Mouse (Mus musculus) heart, postnatal 0 days (tissue): ENCODE data around the gene Dot1l. TPM values are rescaled to one million over a fixed set of nuclear protein-coding genes. Genes with fewer than 3 reads are reported as not detected.
"Not testable (repeated sequence)": the region's sequence is repeated elsewhere in the genome, so short reads cannot be mapped to it uniquely, and the experiment has no call there.

ENCODE experiments used
- ATAC-seq: fragments of 200-750 bp; cut with Nextera tagmentation; 2 replicates; pipeline ENCODE4 v1.8.0; 2017; ENCODE audit warnings: low read depth, moderate number of reproducible peaks, moderate library complexity; ENCODE audit not compliant: insufficient read depth
- DNase-seq: peaks from one replicate; pipeline ENCODE4 v3.0.0-alpha.2; 2016; ENCODE audit warnings: low spot score
- H3K27ac ChIP-seq: fragments of 300-500 bp; sonication (generic); 2 replicates; pipeline ENCODE4 v1.5.1; 2014; ENCODE audit warnings: low read depth, mild to moderate bottlenecking
- H3K27me3 ChIP-seq: fragments of 300-500 bp; sonication (generic); 2 replicates; pipeline ENCODE4 v1.6.1; 2014; ENCODE audit warnings: low read length, mixed read lengths; ENCODE audit not compliant: control insufficient read depth, insufficient read depth
- H3K36me3 ChIP-seq: fragments of 300-500 bp; sonication (generic); replicated peaks from 2 replicates; pipeline ENCODE4 v1.6.1; 2014; ENCODE audit warnings: low read length, mixed read lengths; ENCODE audit not compliant: control insufficient read depth, insufficient read depth
- H3K4me1 ChIP-seq: fragments of 300-500 bp; sonication (generic); 2 replicates; pipeline ENCODE4 v1.6.1; 2014; ENCODE audit warnings: antibody characterized with exemption; ENCODE audit not compliant: control insufficient read depth, insufficient read depth
- H3K4me2 ChIP-seq: fragments of 300-500 bp; sonication (generic); 2 replicates; pipeline ENCODE4 v1.6.1; 2014; ENCODE audit warnings: low read depth, mild to moderate bottlenecking, low read length, moderate library complexity
- H3K4me3 ChIP-seq: fragments of 300-500 bp; sonication (generic); 2 replicates; pipeline ENCODE4 v1.5.1; 2014; ENCODE audit warnings: low read depth, low read length
- H3K9ac ChIP-seq: fragments of 300-500 bp; sonication (generic); replicated peaks from 2 replicates; pipeline ENCODE4 v1.6.1; 2014; ENCODE audit warnings: low read depth, low read length, mixed read lengths
- H3K9me3 ChIP-seq: fragments of 300-500 bp; sonication (generic); replicated peaks from 2 replicates; pipeline ENCODE4 v1.6.1; 2016; ENCODE audit warnings: low read length; ENCODE audit not compliant: control insufficient read depth
- CTCF ChIP-seq: IDR thresholded peaks from 2 replicates; pipeline ENCODE4 v1.5.1; 2016; ENCODE audit warnings: antibody characterized with exemption, control low read depth, low read depth
- EP300 ChIP-seq: IDR thresholded peaks from 2 replicates; pipeline ENCODE4 v1.6.1; 2016; ENCODE audit warnings: antibody characterized with exemption, low read depth
- WGBS: fragments of 180-500 bp; shearing (Covaris S2); extraction: QIAGEN DNeasy Blood & Tissue Kit; methylation state at CpG from one replicate; pipeline ENCODE4 v1.1.7; 2014; 5-methylcytosine and 5-hydroxymethylcytosine counted together
- polyA plus RNA-seq: library from polyadenylated mRNA; unstranded; fragments of >200 nt; fragmentation: Nextera tagmentation; extraction: Ambion mirVana; gene quantifications from 2 replicates; pipeline ENCODE4 v1.2.1, GENCODE M21; 2015
- total RNA-seq: library from RNA; depleted of rRNA; stranded (reverse); fragments of >200 nt; gene quantifications from 2 replicates; pipeline ENCODE4 v1.2.3, GENCODE M21; 2014; ENCODE audit warnings: low replicate concordance

Gene Dot1l
- total and polyA plus RNA-seq, 2 experiments from 2014 or later: 14.0 to 19.4 TPM

- ATAC-seq: peak; percentile 96
- peaks cover 23% of the 10 kb centered on the region for H3K36me3 ChIP-seq
Measured at GRCm38 (mm10) chr10:80826151-80827062, 71.4 kb downstream of the Dot1l start, which contains the start of gene Oaz1. TSS of gene Oaz1 (plus strand) at chr10:80826656.

GRCm38 (mm10) chr10:80827063-80827869 is 72.3 kb downstream of the Dot1l start:
- Histone ChIP-seq H3K9ac (peak overlapping the region; percentile 94), H3K4me1 (peaks cover 20% of the 10 kb centered on the region), H3K4me3 (peak overlapping the region; percentile 88), H3K4me2 (peak overlapping the region; percentile 95), H3K27ac (peak overlapping the region; percentile 95), H3K27me3 (no peaks in the 10 kb centered on the region), H3K9me3 (no peaks in the 10 kb centered on the region), H3K36me3 (peaks cover 23% of the 10 kb centered on the region)
- DNase-seq (no peak), ATAC-seq (no peak)
- no peak for TF ChIP-seq CTCF
- no peak for TF ChIP-seq EP300
- WGBS: 4% methylated on average over 29 of the region's 29 CpGs

More at GRCm38 (mm10) chr10:80826151-80827062, 71.4 kb downstream of the Dot1l start, which contains the start of gene Oaz1:
- Histone ChIP-seq H3K4me3 (peak within 1 kb of the TSS; percentile 88), H3K27me3 (no peaks in the 10 kb centered on the region), H3K27ac (peak within 1 kb of the TSS; percentile 95), H3K4me2 (peak within 1 kb of the TSS; percentile 95), H3K4me1 (peaks cover 20% of the 10 kb centered on the region), H3K9ac (peak within 1 kb of the TSS; percentile 94), H3K9me3 (no peaks in the 10 kb centered on the region)
- TF ChIP-seq EP300 (no peak), CTCF (no peak)
- WGBS: under 1% methylated on average over 76 of the region's 82 CpGs
- DNase-seq: peak; percentile 99

DNA sequence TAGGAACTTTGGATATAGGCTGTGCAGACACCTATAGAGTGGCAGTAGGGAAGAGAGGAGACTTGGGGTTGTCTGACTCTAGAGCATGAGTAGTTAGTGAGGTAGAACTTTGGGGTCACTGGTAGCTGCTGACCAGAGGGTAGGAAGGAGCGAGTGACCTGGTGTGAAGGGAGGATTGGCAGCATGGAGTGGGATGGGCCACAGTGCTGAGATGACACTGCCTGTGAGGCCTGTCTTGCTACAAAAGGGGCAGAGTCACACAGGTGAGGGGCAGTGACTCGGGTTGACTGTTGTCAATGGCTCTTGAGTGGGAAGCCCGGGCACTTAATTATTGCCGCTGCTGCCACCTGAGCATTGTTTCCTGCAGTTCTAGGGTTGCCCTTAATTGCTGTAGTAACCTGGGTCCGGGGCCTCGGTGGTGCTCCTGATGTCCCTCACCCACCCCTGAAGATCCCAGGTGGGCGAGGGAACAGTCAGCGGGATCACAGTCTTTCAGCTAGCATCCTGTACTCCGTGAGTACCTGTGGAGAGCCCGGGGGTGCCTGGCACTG is 72.9 kb downstream of the Dot1l start:
- DNase-seq (no peak), ATAC-seq (no peak)
- H3K4me1 ChIP-seq: peaks cover 20% of the 10 kb centered on the region
- H3K27ac ChIP-seq: no peak overlapping the region
- H3K9ac ChIP-seq: peak overlapping the region; percentile 94
- peak overlapping the region; percentile 95 for H3K4me2 ChIP-seq
- H3K4me3 ChIP-seq: peak overlapping the region; percentile 88
- WGBS: 58% methylated on average over 10 of the region's 10 CpGs
- TF ChIP-seq CTCF (no peak), EP300 (no peak)
- H3K9me3 ChIP-seq: no peaks in the 10 kb centered on the region
- peaks cover 23% of the 10 kb centered on the region for H3K36me3 ChIP-seq
- no peaks in the 10 kb centered on the region for H3K27me3 ChIP-seq

DNA sequence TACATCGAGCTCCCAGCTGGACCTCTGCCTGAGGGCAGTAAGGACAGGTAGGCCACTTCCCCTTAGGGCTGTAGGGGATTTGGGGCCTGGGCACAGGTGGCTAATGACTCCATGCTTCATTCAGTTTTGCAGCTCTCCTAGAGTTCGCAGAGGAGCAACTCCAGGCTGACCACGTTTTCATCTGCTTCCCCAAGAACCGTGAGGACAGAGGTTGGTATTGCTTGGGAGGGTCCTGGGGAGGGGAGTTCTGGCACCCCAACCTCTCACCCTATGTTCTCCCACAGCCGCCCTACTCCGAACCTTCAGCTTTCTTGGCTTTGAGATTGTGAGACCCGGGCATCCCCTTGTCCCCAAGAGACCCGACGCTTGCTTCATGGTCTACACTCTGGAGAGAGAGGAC is 73.6 kb downstream of the Dot1l start:
- peak overlapping the region; percentile 88 for H3K4me3 ChIP-seq
- H3K4me2 ChIP-seq: peak overlapping the region; percentile 95
- not testable (repeated sequence) for H3K9me3 ChIP-seq, H3K27ac ChIP-seq, H3K9ac ChIP-seq, DNase-seq, ATAC-seq, H3K27me3 ChIP-seq
- WGBS: 74% methylated on average over 9 of the region's 9 CpGs
- peaks cover 23% of the 10 kb centered on the region for H3K36me3 ChIP-seq
- peaks cover 20% of the 10 kb centered on the region for H3K4me1 ChIP-seq
